Mouse (Mus musculus) lung, adult 2 months (tissue): ENCODE measurements around the gene Ugp2.

Experiments used
- CTCF ChIP-seq: fragments of 200-500 bp; IDR thresholded peaks from 2 replicates; pipeline ENCODE4 v1.5.1; 2011; ENCODE audit warnings: mild to moderate bottlenecking, low read length, control low read depth; ENCODE audit not compliant: insufficient read depth
- POLR2A ChIP-seq: fragments of 200-500 bp; IDR thresholded peaks from 2 replicates; pipeline ENCODE4 v1.6.1; 2011; ENCODE audit warnings: low read depth, mild to moderate bottlenecking, control low read depth, low read length, borderline replicate concordance; ENCODE audit errors: extremely low read depth

DNA sequence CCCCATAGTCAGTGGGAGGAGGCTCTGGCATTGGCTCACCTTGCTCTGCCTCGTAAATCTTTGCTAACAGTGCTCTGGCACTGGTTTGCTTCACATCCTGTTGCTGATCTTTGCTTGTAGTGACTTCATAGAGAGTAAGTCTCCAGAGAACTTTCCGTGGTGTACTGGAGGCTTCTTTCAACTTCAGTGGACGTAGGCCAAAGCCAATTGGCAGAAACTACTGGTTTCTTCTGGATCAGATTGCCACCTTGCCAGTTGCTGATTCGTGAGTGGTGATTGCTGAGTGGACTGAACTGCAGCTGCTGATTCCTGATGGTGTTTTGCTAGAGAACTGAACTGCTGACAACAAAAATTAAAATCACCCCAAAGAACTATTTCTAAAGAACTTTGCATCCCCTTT is 15.8 kb upstream of the Ugp2 start:
- no peak for TF ChIP-seq CTCF
- TF ChIP-seq POLR2A = no peak
